Mouse (Mus musculus) MN1 (cell line): ENCODE measurements around the gene Zeb2.
A peak's percentile ranks its signal among the peaks of the same experiment; 100 is the strongest.
"Not testable (repeated sequence)": the region's sequence is repeated elsewhere in the genome, so short reads cannot be mapped to it uniquely, and the experiment has no call there.

Experiments
- DNase-seq: peaks from one replicate; pipeline ENCODE4 v3.0.0-alpha.2; 2016; ENCODE audit warnings: low spot score

The Zeb2 gene

DNA sequence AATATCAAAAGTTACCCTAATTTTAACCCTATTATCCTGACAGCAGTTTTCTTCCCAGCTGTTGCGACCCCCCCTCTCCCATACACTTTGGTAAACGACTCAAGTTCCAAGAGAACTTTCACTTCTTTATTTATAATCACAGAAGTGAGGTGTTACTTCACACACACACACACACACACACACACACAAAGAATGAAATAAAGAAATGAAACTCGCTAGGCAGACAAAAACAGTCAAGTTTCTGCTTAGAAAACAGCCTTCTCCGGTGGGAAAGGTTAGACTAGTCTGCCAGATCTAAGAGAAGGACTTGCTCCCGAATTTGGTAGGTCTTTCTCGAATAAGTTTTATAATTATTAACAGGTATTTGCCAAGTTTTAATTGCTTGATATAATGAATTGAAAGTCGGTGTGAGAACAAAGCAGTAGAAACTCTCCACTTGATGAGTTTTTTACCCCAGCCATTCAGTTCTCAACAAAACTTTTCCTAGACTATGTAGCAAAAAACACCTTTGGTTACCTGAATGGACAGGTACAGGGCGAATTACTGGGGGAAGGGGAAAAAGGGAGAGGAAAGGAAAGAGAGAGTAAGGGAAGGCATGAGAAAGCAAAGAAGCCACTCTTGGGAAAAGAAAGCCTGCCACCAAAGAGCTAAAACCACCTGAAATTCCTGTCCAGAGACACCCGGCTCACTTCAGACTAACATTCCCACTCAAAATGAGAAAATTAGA, 5.0 kb downstream of the Zeb2 start:
- DNase-seq, result no peak

DNA sequence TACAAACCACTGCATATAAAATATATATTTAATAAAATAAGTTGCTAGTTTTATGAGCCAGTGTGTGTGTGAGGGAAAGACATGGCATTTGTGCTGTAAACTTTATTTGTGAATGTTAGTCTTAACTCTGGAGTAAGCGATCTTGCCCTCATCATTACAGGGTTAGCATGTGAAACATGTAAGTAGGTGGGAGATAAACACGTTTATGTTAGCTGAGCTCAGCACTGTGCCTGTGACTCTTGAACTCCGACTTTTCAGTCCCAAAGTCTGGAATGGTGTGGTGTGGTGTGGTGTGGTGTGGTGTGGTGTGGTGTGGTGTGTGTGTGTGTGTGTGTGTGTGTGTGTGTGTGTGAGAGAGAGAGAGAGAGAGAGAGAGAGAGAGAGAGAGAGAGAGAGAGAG, 5.6 kb downstream of the Zeb2 start:
- DNase-seq, result not testable (repeated sequence)

DNA sequence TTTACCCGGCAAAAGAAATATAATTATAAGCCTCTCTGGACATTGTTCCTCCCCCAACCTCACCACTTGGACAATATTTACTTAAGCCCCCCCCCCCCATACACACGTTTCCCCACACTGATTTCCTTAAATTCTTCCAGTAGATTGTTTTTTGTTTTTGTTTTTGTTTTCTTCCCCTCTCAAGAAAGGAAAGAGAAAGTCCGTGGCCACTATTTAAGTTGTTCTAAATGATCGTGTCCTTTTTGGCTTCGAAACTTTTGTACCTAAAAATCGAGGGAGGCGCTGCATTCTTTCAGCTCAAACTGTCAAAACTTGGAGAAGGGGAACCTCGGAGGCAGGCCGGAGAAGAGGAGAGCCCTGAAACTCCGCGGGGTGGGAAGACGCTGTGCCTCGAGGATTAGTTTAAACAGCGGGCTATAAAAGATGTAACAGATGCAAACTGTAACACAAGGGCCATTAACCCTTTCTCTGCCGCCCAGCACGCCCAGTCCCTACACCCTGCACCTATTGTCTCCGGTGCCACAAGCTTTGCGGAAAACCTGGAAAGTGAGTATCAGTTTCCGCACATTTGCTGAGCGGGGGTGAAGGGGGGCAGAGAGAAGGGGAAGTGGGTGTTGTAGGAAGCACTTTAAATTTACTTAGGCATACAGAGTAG, 6.3 kb downstream of the Zeb2 start:
- DNase-seq, result peak; percentile 67

DNA sequence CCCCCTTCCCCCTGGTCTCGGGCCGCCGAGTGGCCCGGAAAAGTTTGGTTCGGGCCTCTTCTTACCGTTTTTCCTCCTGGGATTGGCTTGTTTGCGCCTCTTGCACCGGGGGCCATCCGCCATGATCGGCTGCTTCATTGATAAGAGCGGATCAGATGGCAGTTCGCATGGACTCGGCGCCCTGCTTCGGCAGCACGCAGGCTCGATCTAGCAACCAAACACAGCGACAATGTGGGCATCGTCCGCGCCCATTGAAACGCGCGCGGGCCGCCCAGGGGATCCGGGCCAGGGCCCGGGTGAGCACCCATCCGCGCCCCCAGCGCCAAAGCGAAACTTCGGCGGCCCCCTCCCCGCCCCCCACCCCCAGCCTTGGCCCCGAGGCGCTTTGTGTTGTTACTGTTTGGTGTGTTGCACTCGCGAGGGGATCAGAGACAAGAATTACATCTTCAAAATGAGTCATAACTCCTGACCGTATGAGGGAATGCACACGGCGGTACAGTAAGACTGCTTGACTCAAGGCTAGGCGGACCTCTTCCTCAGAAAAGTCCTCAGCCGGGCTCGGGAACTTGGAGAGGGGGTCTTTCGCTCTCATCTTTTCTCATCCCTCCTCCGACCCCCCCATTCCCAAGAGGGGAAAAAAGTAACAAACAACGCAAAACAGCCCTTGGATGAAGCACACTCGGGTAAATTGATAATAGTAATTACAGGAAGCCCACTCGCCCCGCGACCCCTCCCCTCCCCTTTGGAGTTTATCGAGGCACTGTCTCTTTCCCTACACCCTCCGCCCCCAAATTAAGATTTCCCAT, 7.0 kb downstream of the Zeb2 start:
- DNase-seq, result peak; percentile 87

DNA sequence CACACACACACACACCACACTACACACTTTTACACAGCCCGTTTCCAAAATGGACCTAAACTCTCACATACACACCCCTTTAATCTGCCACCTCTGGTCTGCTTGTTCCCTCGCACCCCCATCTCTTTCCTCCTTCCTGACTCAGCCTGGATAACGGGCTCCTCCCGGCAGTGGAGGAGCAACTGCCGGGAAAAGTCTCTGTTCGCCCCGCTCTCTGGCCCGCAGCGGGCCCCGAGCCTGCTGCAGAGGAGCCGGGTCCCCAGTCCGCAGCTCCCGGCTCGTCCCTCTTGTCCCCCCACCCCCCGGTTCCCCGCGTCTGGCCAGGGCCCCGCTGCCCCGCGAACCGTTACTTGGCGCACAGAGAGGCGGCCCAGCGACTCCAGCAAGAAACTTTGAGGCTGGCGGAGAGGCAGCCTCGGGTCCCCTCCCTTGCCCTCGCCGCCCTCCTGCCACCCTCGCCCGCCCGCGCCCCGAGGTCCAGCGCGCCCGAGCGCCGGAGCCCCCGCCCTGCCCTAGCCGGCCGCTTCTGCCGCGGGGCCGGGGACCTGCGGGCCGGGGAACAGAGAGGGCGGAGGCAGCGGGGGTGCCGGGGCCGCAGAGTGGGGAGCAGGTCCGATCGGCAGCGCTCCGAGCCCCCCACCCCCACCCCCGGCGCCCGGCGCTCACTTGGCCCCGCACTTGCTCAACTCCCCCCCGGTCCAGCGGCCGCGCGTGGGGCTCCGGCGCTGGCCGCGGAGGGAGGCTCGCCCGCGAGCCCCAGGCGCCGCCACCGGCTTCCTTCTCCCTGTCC, 7.8 kb downstream of the Zeb2 start:
- peak; percentile 66 for DNase-seq

DNA sequence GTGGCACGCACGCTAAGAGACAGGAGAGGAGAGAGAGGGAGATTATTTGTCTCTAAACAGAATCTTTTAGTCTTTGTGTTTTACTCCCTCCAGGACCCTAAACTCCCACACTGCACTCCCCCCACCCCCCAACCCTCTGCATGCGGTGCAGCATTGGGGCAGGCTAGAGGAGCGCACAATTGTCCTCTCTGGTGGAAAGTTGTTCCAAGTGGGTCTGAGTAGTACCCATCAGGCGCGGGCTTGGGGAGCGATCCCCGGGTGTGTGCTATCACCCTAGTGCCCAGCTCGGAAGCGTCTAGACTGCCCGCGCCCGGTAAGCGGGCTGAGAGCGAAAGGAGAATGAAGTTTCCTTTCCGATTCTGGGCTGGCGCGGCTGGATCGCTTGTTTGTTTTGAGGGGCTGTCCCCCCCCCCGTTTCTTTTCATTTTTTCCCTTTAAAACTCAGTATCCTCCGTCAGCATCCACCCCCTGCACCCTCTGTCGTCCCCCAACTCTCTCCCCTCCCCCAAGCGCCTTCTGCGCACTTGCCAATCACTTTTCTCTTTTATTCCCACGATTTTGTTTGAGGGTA, 8.6 kb downstream of the Zeb2 start:
- peak; percentile 62 for DNase-seq

DNA sequence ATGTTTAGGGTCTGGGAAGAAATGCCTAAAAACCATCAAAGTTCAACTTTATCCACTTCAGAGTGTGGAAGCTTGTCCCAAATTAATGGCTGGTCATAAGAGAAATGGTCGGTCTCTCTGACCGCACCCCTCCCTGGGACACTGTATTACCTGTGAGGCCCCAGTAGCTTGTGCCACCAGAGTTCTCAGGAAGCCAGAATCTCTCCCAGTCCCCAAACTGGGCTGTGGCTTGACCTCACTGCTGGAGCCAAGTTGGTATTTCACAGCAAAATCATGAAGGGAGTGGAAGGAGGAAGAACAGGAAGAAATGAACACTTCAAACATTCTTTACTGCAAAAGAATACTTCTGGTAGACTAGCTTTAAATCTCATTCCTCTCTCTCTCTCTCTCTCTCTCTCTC, 9.6 kb downstream of the Zeb2 start:
- DNase-seq, result no peak

DNA sequence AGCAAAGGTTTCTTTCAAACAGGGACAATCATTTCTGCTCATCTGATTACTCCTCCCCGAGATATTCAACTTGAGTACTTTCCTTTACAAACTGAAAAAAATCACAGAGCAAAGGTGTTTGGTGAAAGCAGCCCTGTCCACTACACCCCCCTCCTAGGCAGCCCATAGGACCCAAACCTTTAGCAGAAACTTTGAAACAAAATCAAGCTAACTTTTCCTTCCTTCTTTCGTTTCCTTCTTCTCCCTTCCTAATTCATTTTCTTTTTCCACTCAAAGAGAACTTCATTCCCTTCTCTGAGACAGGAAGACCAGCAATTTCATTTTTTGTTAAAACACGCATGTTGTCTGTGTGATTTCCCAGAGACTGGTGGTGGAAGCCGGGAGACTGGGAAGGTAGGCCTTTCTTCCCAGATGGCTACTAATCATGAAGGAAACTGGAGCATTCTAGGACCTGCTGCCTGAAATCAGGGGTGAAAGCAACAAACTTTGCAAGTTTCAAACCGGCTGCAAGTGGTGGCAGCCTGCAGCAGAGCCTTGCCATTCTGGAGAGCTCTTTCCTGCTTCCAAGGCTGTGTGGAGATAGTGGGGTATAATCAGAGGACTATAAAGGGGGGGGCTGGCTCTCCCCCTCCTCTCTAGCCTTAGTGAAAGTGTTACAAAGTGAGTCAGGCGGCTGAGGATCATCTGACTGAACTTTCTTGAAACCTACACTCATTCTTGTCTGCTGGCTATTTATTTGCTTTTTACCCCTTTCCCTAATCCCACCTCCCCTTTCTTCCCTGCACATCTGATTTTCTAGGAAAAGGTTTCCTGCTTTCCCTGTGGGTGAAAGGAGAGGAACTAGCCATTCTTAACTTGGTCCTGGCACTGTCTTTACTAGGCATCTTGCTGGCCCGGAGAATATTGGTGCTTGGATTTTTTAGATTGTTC, 11.0 kb downstream of the Zeb2 start:
- no peak for DNase-seq

DNA sequence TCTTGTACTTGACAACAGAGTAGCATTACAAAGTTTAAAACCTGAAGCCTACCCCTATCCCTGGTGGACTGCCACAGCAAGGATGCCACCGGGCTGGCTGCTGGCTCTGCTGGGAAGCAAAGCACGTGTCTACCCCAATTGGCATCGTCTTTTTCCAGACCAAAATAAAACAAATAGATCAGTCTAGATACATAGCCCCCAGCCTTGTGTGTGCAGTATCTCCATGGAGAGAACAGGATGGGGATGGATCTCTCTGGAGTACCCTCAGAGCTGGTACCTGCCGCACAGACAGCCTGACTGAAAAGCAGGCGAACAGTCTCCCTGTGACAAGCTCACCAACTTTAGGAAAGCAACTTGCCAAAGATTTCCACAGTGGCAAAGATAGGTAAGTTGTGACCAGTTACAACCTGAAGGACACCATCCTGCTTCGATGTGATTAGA, 11.9 kb downstream of the Zeb2 start:
- DNase-seq, result no peak

DNA sequence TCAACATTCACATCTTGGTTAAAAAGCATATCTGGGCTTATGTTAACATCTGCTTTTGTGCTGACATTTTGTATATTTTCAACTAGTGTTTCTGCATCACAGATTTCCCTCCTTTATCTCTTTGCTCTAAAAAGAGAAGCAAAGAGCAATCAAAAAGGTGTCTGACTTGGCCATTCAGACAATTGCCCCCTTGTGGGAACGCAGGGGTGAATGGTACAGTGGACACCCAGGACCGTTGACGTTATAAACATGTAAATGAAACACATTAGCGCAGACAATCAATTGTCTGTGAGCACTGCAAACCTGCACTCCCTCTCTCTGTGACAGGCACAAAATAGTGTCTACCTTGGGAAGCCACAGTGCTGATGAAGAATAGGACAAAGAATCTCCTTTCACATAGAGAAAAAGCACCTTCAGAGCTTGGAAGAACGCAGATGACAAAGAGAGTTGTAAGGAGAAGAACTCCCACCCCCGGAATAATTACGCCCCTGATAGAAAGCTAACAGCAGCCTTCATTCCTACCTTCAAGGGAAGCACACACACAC, 12.6 kb downstream of the Zeb2 start:
- DNase-seq, result no peak

DNA sequence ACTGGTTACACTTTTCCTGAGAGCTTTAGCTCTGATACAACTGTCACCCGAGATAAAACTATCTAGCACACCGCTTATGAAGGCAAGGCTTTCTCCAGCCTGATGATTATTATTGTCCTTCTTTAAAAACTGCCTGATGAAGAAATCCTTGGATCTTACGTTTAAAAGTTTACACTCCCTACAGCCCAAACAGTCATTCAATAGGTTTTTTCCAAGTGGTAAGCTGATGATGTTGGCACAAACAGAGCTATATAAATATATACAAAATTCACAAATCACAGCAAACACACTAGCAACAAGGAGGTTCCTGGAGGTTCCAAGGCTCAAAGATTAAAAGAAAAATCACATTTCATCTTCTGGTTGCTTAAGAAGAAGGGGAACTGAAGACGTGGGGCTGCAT, 13.1 kb downstream of the Zeb2 start:
- no peak for DNase-seq

DNA sequence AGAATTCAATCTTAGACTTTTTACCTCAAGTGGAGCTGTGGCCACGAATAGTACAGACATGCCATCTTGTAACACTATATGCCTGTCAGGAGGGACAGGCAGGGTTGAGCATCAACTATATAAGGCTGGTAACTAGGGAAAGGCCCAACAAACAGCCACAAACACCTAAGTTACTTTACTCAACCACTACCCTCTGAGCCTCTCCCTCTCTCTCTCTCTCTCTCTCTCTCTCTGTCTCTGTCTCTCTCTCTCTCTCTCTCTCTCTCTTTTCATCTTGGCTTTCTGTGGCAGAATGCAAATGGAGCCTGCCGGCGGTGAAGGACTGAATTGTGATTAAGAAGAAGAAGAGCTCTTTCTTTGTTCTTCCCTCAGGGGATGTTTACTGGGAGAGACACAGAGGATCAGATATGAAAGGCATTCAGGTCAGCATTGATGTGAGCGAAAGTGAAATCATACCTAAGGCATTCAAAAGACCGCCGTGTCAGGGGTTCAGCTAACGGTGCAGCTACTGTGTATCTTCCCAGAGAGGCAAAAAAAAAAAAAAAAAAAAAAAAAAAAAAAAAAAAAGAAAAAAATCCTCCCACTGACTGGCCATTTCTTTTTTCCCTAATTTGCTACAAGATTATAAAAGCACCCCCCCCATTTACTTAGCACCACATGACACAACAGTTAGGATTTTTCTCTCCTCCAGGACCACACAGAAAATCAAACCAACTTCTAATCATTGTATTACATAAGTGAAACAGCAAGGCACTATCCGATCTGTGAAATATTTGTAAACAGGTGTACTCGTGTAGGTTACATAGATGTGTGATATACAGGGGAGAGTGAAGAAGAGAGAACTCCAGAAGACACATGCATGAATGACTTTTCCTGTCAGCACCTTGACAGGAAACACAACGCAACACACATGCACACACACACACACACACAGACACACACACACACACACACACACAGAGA, 13.9 kb downstream of the Zeb2 start:
- no peak for DNase-seq

DNA sequence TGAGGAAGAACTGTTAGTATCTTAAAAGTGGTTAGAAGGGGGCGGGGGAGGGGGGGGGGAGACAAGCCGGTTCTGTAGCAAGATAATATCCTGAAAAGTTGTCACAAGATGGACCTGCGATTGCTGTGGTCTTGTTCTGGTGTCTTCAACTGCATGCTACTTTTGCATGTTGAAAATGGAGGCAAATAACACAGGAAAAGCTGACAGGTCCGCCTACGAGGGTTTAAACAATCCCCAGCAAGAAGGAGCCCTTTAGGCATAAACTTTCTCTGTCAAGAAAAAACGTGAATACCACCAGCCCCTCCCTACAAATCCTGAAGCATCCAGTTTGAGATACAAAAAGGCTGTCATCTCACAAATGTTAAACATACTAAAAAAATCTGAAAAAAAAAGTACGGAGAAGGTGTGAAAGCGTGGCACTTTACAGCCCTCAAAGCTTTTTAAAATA, 15.0 kb downstream of the Zeb2 start:
- no peak for DNase-seq

DNA sequence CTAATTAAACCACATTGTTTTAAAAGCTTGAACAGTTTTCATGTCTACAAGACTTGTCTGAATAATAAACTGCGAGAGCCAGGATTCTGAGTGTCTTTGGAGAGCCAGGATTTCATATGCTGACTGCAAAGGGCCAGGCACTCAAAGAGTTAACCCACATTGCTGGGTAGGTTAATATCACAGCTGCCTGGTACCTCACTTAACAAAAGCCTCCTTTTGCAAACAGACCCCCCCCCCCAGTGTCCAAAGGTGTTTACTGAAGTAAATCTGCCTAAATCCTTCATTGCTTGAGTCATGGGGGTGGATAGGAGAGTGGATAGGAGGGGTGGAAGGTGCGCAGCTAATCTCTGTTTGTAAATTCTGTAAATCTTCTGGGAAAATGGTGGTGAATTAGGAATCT, 15.6 kb downstream of the Zeb2 start:
- no peak for DNase-seq

DNA sequence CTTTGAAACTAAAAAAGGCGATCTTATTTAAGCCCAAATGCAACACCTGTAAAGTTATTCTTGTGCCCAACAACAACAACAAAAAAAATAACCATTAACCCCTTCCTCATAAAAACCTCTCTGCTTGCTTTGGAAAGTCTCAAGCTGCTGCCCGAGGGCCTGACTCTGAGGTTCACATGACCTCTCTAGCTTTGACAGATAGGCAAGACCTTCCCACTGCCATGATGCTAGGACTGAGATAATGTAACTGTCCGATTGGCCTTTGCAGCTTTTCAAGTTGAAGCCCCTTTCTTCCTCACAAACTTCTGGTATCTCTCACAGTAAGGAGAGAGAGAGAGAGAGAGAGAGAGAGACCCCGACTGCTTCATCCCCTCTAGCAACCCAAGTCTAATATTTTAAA, 16.2 kb downstream of the Zeb2 start:
- no peak for DNase-seq

DNA sequence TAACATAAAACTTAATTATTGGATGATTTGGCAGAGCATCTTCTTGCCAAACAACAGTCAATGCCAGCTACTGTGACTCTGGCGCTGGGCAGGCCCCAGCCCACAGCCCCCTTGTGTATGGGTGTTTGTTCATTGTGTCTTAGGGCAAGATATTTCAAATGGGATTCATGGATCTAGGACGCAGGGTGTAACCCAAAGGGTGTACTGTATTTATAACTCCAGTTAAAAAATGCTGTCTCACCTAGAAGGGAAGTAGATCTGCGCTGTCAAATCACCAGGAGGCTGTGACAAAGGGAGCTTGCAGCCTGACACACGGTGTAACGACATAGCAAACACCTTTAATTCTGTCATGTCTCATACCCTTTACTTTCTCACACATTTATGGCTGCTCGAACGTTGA, 16.6 kb downstream of the Zeb2 start:
- no peak for DNase-seq

DNA sequence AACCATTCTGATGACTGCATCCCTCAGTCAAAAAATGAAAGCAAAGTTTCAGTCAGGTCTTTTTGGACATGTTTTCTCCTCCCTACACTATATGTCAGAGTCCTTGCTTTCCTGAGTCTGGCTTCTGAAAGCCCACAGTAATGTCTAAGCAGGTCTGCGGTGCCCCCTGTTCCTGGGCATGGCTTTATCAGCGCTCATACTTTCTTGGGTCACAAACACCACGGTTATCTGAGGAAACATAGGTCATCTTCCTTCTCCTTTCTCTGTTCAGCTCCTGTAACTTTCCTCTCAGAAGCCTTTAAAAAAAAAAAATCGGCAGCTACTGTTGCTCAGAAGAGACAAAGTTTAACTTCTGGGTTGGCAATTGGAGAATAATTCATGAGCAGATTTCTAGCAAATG, 17.2 kb downstream of the Zeb2 start:
- no peak for DNase-seq

DNA sequence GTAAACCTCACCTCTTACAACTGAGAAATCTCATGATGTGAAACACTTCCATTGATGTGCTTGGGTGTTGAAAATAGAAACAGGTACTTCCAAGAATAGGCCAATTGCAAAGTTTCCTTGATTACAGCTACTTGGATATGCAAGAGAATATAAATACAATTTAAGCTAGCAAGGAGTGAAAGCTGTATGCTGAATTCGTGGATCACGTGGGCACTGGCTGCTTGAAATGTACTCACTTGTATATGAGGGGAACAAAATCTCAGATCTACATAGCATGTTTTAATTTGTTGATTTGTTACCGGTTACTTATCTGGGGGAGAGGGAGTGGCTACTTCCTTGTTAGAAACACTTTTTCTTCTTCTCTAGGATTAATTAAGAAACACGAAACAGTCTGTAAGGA, 18.1 kb downstream of the Zeb2 start:
- no peak for DNase-seq

DNA sequence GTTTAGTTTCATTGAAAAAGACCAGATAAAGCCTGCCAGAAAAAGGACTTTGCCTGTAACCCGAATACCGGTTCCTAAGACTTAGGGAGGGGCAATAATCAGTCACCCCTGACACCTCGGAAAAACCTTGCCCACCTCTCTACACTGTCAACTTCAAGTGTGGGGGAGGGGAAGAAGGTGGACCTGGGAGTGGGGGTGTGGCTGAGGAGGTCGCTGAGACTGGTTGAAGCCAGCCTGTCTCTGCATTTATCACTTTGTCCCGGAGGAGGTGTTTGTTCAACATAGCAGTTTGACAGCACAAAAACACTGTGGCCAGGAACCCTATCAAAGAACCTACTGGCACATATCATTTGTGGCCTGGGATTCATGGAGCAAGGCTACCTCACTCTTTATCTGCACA, 19.2 kb downstream of the Zeb2 start:
- DNase-seq, result no peak
